Mouse (Mus musculus) CH12.LX (cell line): ENCODE measurements around the gene Hivep2.

Source experiments
- BHLHE40 ChIP-seq: IDR thresholded peaks from 2 replicates; pipeline ENCODE4 v1.6.1; 2011; ENCODE audit warnings: mild to moderate bottlenecking, low read depth, low read length, improper control_type of control experiment
- CHD1 ChIP-seq: IDR thresholded peaks from 2 replicates; pipeline ENCODE4 v1.6.1; 2012; ENCODE audit warnings: low read depth, low read length, improper control_type of control experiment, inconsistent platforms
- CHD2 ChIP-seq: IDR thresholded peaks from 2 replicates; pipeline ENCODE4 v1.6.1; 2011; ENCODE audit warnings: low read length, improper control_type of control experiment
- CTCF ChIP-seq, 2 experiments: IDR thresholded peaks in 1 of 2; conservative IDR thresholded peaks in 1 of 2; 2 replicates each; pipeline ENCODE4 v1.5.1; 2011 to 2012; ENCODE audit warnings: low read depth in 2 of 2, low read length in 2 of 2, improper control_type of control experiment in 1 of 2, inconsistent platforms in 1 of 2, mild to moderate bottlenecking in 1 of 2, moderate library complexity in 1 of 2
- E2F4 ChIP-seq: IDR thresholded peaks from 2 replicates; pipeline ENCODE4 v1.6.1; 2011; ENCODE audit warnings: low read depth, low read length, improper control_type of control experiment; ENCODE audit not compliant: insufficient replicate concordance
- EP300 ChIP-seq: IDR thresholded peaks from 2 replicates; pipeline ENCODE4 v1.6.1; 2011; ENCODE audit warnings: low read length, improper control_type of control experiment
- HCFC1 ChIP-seq: IDR thresholded peaks from 2 replicates; pipeline ENCODE4 v1.6.1; 2012; ENCODE audit warnings: low read depth, mild to moderate bottlenecking, inconsistent platforms, low read length, improper control_type of control experiment
- JUND ChIP-seq: conservative IDR thresholded peaks from 2 replicates; pipeline ENCODE4 v1.6.1; 2011; ENCODE audit warnings: low read depth, low read length, improper control_type of control experiment
- NRF1 ChIP-seq: IDR thresholded peaks from 2 replicates; pipeline ENCODE4 v1.6.1; 2014; ENCODE audit warnings: low read depth, mild to moderate bottlenecking, inconsistent platforms, low read length, improper control_type of control experiment, moderate library complexity
- POLR2A ChIP-seq: IDR thresholded peaks from 2 replicates; pipeline ENCODE4 v1.6.1; 2011; ENCODE audit warnings: low read depth, mild to moderate bottlenecking, improper control_type of control experiment, low read length
- POLR2AphosphoS2 ChIP-seq: IDR thresholded peaks from 2 replicates; pipeline ENCODE4 v1.6.1; 2011; ENCODE audit warnings: low read depth, low read length, improper control_type of control experiment
- RAD21 ChIP-seq: IDR thresholded peaks from 2 replicates; pipeline ENCODE4 v1.6.1; 2011; ENCODE audit warnings: low read depth, mild to moderate bottlenecking, low read length, improper control_type of control experiment, moderate library complexity
- USF1 ChIP-seq: IDR thresholded peaks from 2 replicates; pipeline ENCODE4 v1.6.1; 2014; ENCODE audit warnings: low read depth, mild to moderate bottlenecking, inconsistent platforms, low read length, improper control_type of control experiment

GRCm38 (mm10) chr10:13968989-13969388 lies 3.1 kb downstream of the Hivep2 start:
- TF ChIP-seq POLR2AphosphoS2 = no peak
- TF ChIP-seq EP300 = no peak
- TF ChIP-seq CHD2 = no peak
- TF ChIP-seq CTCF (conservative IDR thresholded peaks at IDR 0.05 in 1 of 2, IDR thresholded peaks at IDR 0.05 in 1 of 2; ENCODE audit: low read depth in 2 of 2, low read length in 2 of 2) = peak; percentile 13 to 60; a peak in 2 of 4 replicates
- no peak for TF ChIP-seq POLR2A
- TF ChIP-seq USF1 = no peak
- TF ChIP-seq BHLHE40 = no peak
- no peak for TF ChIP-seq E2F4
- no peak for TF ChIP-seq CHD1
- TF ChIP-seq JUND = no peak
- TF ChIP-seq NRF1 = no peak
- TF ChIP-seq RAD21 = peak; percentile 38
- TF ChIP-seq HCFC1 = no peak
